Mouse (Mus musculus) limb, embryonic 11.5 days (tissue): ENCODE measurements around the gene Mycbp. TPM values are rescaled to one million over a fixed set of nuclear protein-coding genes. Genes with fewer than 3 reads are reported as not detected.

Experiments used
- ATAC-seq: fragments of 200-750 bp; cut with Nextera tagmentation; 2 replicates; pipeline ENCODE4 v1.8.0; 2017; ENCODE audit warnings: low read depth; ENCODE audit not compliant: insufficient number of reproducible peaks, low FRiP score, low TSS enrichment
- DNase-seq: peaks from one replicate; pipeline ENCODE4 v3.0.0-alpha.2; 2015; ENCODE audit warnings: low spot score
- H3K27ac ChIP-seq: fragments of 300-500 bp; sonication (generic); replicated peaks from 2 replicates; pipeline ENCODE4 v1.5.1; 2014; ENCODE audit warnings: low read depth, mild to moderate bottlenecking, low read length
- H3K27me3 ChIP-seq: fragments of 300-500 bp; sonication (generic); 2 replicates; pipeline ENCODE4 v1.6.1; 2014; ENCODE audit warnings: mild to moderate bottlenecking, low read length, mixed read lengths; ENCODE audit not compliant: control insufficient read depth, insufficient read depth
- H3K36me3 ChIP-seq: fragments of 300-500 bp; sonication (generic); 2 replicates; pipeline ENCODE4 v1.6.1; 2014; ENCODE audit warnings: mild to moderate bottlenecking, low read length, moderate library complexity, mixed read lengths; ENCODE audit not compliant: control insufficient read depth, insufficient read depth
- H3K4me1 ChIP-seq: fragments of 300-500 bp; sonication (generic); 2 replicates; pipeline ENCODE4 v1.6.1; 2014; ENCODE audit warnings: low read length, mixed read lengths; ENCODE audit not compliant: control insufficient read depth, insufficient read depth
- H3K4me2 ChIP-seq: fragments of 300-500 bp; sonication (generic); 2 replicates; pipeline ENCODE4 v1.6.1; 2014; ENCODE audit warnings: low read depth, mild to moderate bottlenecking, moderate library complexity; ENCODE audit not compliant: severe bottlenecking
- H3K4me3 ChIP-seq: fragments of 300-500 bp; sonication (generic); 2 replicates; pipeline ENCODE4 v1.5.1; 2014; ENCODE audit warnings: low read depth, low read length
- H3K9ac ChIP-seq: fragments of 300-500 bp; sonication (generic); 2 replicates; pipeline ENCODE4 v1.6.1; 2014; ENCODE audit warnings: mild to moderate bottlenecking, low read length
- H3K9me3 ChIP-seq: fragments of 300-500 bp; sonication (generic); 2 replicates; pipeline ENCODE4 v1.6.1; 2016; ENCODE audit warnings: low read length; ENCODE audit not compliant: control insufficient read depth
- WGBS: fragments of 180-500 bp; shearing (Covaris S2); extraction: QIAGEN DNeasy Blood & Tissue Kit; methylation state at CpG from one replicate; pipeline ENCODE4 v1.1.7; 2014; 5-methylcytosine and 5-hydroxymethylcytosine counted together
- polyA plus RNA-seq: library from polyadenylated mRNA; unstranded; fragments of >200 nt; fragmentation: Nextera tagmentation; extraction: Ambion mirVana; gene quantifications from 2 replicates; pipeline ENCODE4 v1.2.1, GENCODE M21; 2014

Mycbp gene
- polyA plus RNA-seq, 1 experiment from 2014 or later, result 82.8 TPM

DNA sequence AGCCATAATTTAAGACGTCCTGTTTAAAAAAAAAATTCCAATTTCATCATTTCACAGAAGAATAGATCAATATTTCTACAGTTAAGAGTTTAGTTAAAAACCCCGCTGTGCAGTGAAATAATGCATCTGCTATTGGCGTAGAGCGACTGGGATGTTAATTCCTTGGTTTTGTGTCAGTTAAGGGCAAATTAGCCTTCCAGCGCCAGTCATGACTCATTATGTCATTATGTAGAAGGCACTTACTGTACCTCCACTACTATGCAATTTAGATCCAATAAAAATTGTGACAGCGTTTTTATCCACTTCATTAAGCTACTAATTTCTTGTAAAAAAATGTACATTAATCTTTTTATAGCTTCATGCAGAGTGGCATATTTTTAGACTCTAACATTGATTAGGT, 44.3 kb downstream of the Mycbp start:
- WGBS, result 85% methylated on average over 6 of the region's 6 CpGs
- Histone ChIP-seq H3K4me3 (no peak overlapping the region), H3K36me3 (no peaks in the 10 kb centered on the region), H3K27me3 (no peaks in the 10 kb centered on the region), H3K4me1 (no peaks in the 10 kb centered on the region), H3K27ac (no peak overlapping the region), H3K9ac (no peak overlapping the region), H3K4me2 (no peak overlapping the region), H3K9me3 (no peaks in the 10 kb centered on the region)
- DNase-seq, result no peak
- no peak for ATAC-seq

DNA sequence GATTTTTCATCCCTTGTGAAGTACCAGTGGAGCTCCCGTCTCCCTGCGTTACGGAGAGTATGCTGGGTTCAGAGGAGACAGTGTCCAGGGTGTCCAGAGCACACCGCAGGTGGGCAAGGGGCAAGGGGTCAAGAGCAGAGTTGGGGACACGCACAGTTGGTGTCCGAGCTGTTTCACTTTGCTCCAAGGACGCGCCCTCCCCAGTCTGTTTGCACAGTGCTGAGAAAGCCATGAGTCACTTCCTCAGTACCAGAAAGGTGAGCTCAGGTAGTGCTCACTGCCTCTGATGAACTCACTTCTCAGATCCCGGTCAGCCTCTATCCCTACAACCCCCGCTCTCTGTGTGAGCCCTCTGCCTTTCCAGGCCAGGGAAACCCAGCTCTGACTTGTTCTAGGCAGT, 45.0 kb downstream of the Mycbp start:
- DNase-seq, result no peak
- no peak overlapping the region for H3K4me2 ChIP-seq
- WGBS, result 75% methylated on average over 10 of the region's 10 CpGs
- no peaks in the 10 kb centered on the region for H3K9me3 ChIP-seq
- no peak overlapping the region for H3K9ac ChIP-seq
- H3K4me1 ChIP-seq, result no peaks in the 10 kb centered on the region
- no peaks in the 10 kb centered on the region for H3K36me3 ChIP-seq
- H3K4me3 ChIP-seq, result no peak overlapping the region
- no peak overlapping the region for H3K27ac ChIP-seq
- no peaks in the 10 kb centered on the region for H3K27me3 ChIP-seq
- no peak for ATAC-seq

DNA sequence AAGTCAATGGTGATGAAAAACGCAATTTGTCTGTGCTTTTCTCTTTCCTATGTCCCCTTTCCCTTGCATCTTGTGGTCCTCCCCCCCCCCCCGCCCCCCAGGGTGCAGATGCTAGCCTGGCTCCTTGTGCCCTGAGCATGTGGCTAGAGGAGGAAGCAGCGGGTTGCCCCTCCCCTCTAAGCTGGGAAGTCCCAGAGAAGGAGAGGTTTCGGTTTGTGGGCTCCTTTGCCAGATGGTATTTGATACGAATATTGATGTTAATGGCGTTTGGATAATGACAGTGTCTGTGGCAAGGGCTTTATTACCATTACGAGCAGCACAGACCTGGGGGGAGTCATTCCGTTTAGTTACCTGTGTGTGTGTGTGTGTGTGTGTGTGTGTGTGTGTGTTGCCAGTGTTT, 47.4 kb downstream of the Mycbp start:
- Histone ChIP-seq H3K27ac (no peak overlapping the region), H3K4me2 (no peak overlapping the region), H3K4me1 (no peaks in the 10 kb centered on the region), H3K4me3 (no peak overlapping the region), H3K9ac (no peak overlapping the region), H3K36me3 (no peaks in the 10 kb centered on the region), H3K9me3 (no peaks in the 10 kb centered on the region), H3K27me3 (peaks cover 8% of the 10 kb centered on the region)
- ATAC-seq (no peak), DNase-seq (no peak)
- WGBS, result 48% methylated on average over 7 of the region's 8 CpGs

DNA sequence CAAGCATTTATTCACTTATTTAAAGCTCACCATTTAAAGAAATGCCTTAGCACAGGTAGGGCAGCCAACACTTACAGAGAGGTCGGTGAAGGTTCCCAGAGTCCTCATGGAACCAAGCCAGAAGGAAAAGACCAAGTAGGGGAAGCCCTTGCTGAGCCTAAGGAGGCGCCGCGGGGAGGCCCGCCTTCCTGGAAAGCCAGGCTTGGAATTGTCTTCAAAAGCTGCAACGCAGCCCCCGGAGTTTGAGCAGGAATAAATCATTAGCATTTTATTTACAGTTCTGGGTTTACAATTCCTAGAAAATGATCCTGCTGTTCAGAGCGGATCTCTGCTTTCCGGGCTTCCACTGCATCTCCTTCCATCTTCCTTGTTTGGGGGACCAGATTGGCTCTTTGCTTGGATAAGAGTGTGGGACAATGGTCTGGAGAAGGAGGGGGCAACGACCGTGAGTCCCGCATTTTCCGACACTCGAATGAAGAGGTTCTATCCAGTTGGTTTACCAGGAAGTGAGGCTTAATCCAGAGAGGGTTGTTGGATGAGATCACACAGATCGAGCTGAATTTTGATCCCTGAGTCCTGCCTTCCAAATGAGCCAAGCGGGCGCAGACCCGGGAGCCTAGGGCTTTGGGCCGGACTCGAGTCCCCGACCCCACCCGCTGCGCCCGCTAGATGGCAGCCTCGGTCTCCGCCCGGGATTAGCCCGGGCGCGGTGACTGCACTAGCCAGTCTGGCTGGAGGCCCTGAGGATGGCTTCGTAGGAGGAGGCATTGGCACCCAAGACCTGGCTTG, 52.3 kb downstream of the Mycbp start:
- 0 out of 2 replicates have a peak, but pooled peaks have one; percentile 57 for ATAC-seq
- no peaks in the 10 kb centered on the region for H3K4me1 ChIP-seq
- H3K9me3 ChIP-seq, result no peaks in the 10 kb centered on the region
- WGBS, result 9% methylated on average over 31 of the region's 31 CpGs
- no peak overlapping the region; the same call in 1 of the 2 replicates for H3K9ac ChIP-seq
- peak overlapping the region; percentile 30 for H3K4me2 ChIP-seq
- no peak overlapping the region for H3K27ac ChIP-seq
- peak; percentile 94 for DNase-seq
- H3K4me3 ChIP-seq, result no peak overlapping the region
- peaks cover 8% of the 10 kb centered on the region for H3K27me3 ChIP-seq
- H3K36me3 ChIP-seq, result no peaks in the 10 kb centered on the region

DNA sequence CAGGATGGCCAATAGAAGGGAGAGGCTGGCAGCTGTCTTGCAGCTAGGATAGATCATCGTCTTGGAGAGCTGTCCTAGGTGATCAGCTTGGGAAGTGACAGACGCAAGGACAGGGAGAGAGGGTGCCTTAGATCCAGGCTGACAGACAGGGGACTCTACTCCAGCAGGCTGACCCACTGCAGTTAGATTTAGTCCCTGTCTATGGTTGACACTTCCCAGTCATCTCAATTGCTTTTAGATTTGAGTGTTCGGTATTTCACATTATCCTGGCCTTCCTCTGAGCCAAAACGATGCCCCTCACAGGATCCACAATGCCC, 52.8 kb downstream of the Mycbp start:
- Histone ChIP-seq H3K9ac (no peak overlapping the region), H3K36me3 (no peaks in the 10 kb centered on the region), H3K9me3 (no peaks in the 10 kb centered on the region), H3K4me3 (no peak overlapping the region), H3K4me2 (no peak overlapping the region), H3K27me3 (peaks cover 8% of the 10 kb centered on the region), H3K27ac (no peak overlapping the region), H3K4me1 (no peaks in the 10 kb centered on the region)
- no peak for DNase-seq
- 58% methylated on average over 4 of the region's 4 CpGs for WGBS
- ATAC-seq, result no peak

DNA sequence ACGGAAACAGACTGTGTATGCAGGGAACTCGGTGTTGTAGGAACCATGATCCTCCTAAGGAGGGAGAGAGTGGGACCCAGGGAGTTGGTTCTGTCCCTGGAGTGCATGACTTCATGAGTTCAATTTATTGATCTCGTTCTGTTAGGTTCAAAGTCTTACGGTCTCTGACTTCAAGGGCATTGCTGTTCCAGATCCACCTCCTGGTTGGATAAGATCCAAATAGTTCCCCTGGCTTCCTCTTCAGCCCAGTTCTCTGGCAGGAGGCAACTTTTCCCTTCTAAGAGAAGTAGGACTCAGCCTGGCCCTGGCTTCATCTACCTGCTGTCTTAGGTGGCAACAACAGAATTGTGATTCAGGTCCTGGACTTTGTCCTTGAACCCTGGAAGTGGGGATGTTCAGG, 53.3 kb downstream of the Mycbp start:
- no peak overlapping the region for H3K27ac ChIP-seq
- H3K9ac ChIP-seq, result no peak overlapping the region
- H3K36me3 ChIP-seq, result no peaks in the 10 kb centered on the region
- ATAC-seq (no peak), DNase-seq (no peak)
- H3K9me3 ChIP-seq, result no peaks in the 10 kb centered on the region
- H3K4me2 ChIP-seq, result no peak overlapping the region
- 64% methylated on average over 4 of the region's 4 CpGs for WGBS
- no peaks in the 10 kb centered on the region for H3K4me1 ChIP-seq
- peaks cover 8% of the 10 kb centered on the region for H3K27me3 ChIP-seq
- no peak overlapping the region for H3K4me3 ChIP-seq

DNA sequence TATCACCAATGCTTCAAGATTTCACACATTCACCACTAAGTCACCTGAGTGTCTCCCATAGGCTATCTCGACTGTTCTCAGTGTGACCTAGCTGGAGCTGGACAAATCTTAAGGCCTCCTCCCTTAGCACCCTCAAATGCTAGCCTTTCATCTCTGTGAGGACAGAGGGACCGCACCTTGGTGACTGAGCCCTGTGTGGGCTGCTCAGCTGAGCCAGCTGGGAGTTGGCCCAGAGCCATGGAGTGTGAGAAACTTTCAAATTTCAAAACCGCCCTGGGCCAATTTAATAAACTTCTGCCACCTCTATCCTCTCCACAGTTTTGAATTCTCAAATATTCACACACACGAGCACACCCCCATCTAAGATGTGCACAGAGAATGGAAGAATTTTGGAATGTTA, 56.3 kb downstream of the Mycbp start:
- WGBS, result 65% methylated on average over 4 of the region's 4 CpGs
- H3K4me2 ChIP-seq, result no peak overlapping the region
- peaks cover 8% of the 10 kb centered on the region for H3K27me3 ChIP-seq
- H3K27ac ChIP-seq, result no peak overlapping the region
- ATAC-seq, result no peak
- no peaks in the 10 kb centered on the region for H3K4me1 ChIP-seq
- H3K9ac ChIP-seq, result no peak overlapping the region
- H3K36me3 ChIP-seq, result no peaks in the 10 kb centered on the region
- H3K4me3 ChIP-seq, result no peak overlapping the region
- no peak for DNase-seq
- H3K9me3 ChIP-seq, result no peaks in the 10 kb centered on the region
